Mouse (Mus musculus) limb, embryonic 12.5 days (tissue): ENCODE measurements around the gene Sp6. TPM values are rescaled to one million over a fixed set of nuclear protein-coding genes. Genes with fewer than 3 reads are reported as not detected.
A peak's percentile ranks its signal among the peaks of the same experiment; 100 is the strongest.

Source experiments
- ATAC-seq: fragments of 200-750 bp; cut with Nextera tagmentation; 2 replicates; pipeline ENCODE4 v1.8.0; 2017; ENCODE audit warnings: low read depth, moderate TSS enrichment; ENCODE audit not compliant: insufficient number of reproducible peaks, insufficient read depth, low FRiP score, low TSS enrichment
- H3K27ac ChIP-seq: fragments of 300-500 bp; sonication (generic); 2 replicates; pipeline ENCODE4 v1.5.1; 2016; ENCODE audit warnings: mild to moderate bottlenecking, moderate library complexity
- H3K27me3 ChIP-seq: fragments of 300-500 bp; sonication (generic); 2 replicates; pipeline ENCODE4 v1.6.1; 2016; ENCODE audit warnings: mild to moderate bottlenecking, moderate library complexity
- H3K36me3 ChIP-seq: fragments of 300-500 bp; sonication (generic); 2 replicates; pipeline ENCODE4 v1.6.1; 2016; ENCODE audit warnings: mild to moderate bottlenecking, moderate library complexity
- H3K4me1 ChIP-seq: fragments of 300-500 bp; sonication (generic); replicated peaks from 2 replicates; pipeline ENCODE4 v1.6.1; 2016
- H3K4me2 ChIP-seq: fragments of 300-500 bp; sonication (generic); 2 replicates; pipeline ENCODE4 v1.6.1; 2016; ENCODE audit warnings: mild to moderate bottlenecking, moderate library complexity
- H3K4me3 ChIP-seq: fragments of 300-500 bp; sonication (generic); replicated peaks from 2 replicates; pipeline ENCODE4 v1.5.1; 2016; ENCODE audit warnings: mild to moderate bottlenecking
- H3K9ac ChIP-seq: fragments of 300-500 bp; sonication (generic); replicated peaks from 2 replicates; pipeline ENCODE4 v1.6.1; 2016; ENCODE audit warnings: mild to moderate bottlenecking, moderate library complexity
- H3K9me3 ChIP-seq: fragments of 300-500 bp; sonication (generic); 2 replicates; pipeline ENCODE4 v1.6.1; 2016; ENCODE audit warnings: mild to moderate bottlenecking, moderate library complexity
- WGBS: fragments of 180-500 bp; shearing (Covaris S2); methylation state at CpG from one replicate; pipeline ENCODE4 v1.1.7; 2016; 5-methylcytosine and 5-hydroxymethylcytosine counted together
- polyA plus RNA-seq: library from polyadenylated mRNA; unstranded; fragments of >200 nt; fragmentation: Nextera tagmentation; extraction: Ambion mirVana; gene quantifications from 2 replicates; pipeline ENCODE4 v1.2.1, GENCODE M21; 2016

The Sp6 gene
- polyA plus RNA-seq, 1 experiment from 2014 or later: 6.5 TPM

DNA sequence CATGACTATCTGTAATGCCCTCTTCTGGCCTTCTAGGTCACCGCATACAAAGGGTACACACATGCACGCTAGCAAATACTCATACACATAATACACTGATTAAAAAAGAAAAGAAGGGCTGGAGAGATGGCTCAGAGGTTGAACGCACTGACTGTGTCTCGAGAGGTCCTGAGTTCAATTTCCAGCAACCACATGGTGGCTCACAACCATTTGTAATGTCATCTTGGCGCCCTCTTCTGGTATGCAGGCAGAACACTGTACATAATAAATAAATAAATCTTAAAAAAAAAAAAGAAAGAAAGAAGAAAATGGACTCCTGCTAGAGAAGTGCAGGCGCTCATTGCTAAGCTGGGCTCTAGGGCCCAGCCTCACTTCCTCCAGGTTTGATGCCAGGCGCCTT, 32.7 kb downstream of the Sp6 start:
- Histone ChIP-seq H3K9ac (no peak overlapping the region), H3K27ac (no peak overlapping the region), H3K4me3 (no peak overlapping the region), H3K36me3 (peaks cover 50% of the 10 kb centered on the region), H3K4me2 (no peak overlapping the region), H3K4me1 (peaks cover 18% of the 10 kb centered on the region), H3K27me3 (no peaks in the 10 kb centered on the region), H3K9me3 (no peaks in the 10 kb centered on the region)
- 81% methylated on average over 7 of the region's 7 CpGs for WGBS
- no peak for ATAC-seq

- Histone ChIP-seq H3K27me3 (no peaks in the 10 kb centered on the region), H3K9ac (no peak overlapping the region), H3K27ac (no peak overlapping the region), H3K9me3 (no peaks in the 10 kb centered on the region), H3K4me2 (no peak overlapping the region), H3K4me3 (no peak overlapping the region), H3K36me3 (peaks cover 58% of the 10 kb centered on the region), H3K4me1 (peaks cover 20% of the 10 kb centered on the region)
- no peak for ATAC-seq
- 82% methylated on average over 8 of the region's 8 CpGs for WGBS
These were observed 35.0 kb downstream of the Sp6 start for GRCm38 (mm10) chr11:97048090-97048650.

GRCm38 (mm10) chr11:97049492-97050085, 36.4 kb downstream of the Sp6 start:
- WGBS: 70% methylated on average over 6 of the region's 6 CpGs
- H3K4me2 ChIP-seq: no peak overlapping the region

GRCm38 (mm10) chr11:97050216-97050943, 37.2 kb downstream of the Sp6 start, which contains the start of gene Osbpl7:
TSS of gene Osbpl7 (plus strand) at chr11:97050628.
- H3K36me3 ChIP-seq: peaks cover 54% of the 10 kb centered on the region
- H3K27ac ChIP-seq: 0 out of 2 replicates have a peak within 1 kb of the TSS, but pooled peaks have one; percentile 42
- peak within 1 kb of the TSS; percentile 86 for H3K9ac ChIP-seq
- no peaks in the 10 kb centered on the region for H3K9me3 ChIP-seq
- WGBS: 7% methylated on average over 18 of the region's 18 CpGs
- H3K27me3 ChIP-seq: no peaks in the 10 kb centered on the region
- peak within 1 kb of the TSS; percentile 70 for H3K4me3 ChIP-seq
- ATAC-seq: peak; percentile 53; the same call in 1 of the 2 replicates
- peaks cover 20% of the 10 kb centered on the region for H3K4me1 ChIP-seq
- H3K4me2 ChIP-seq: peak within 1 kb of the TSS; percentile 94

More at GRCm38 (mm10) chr11:97049492-97050085, 36.4 kb downstream of the Sp6 start:
- no peak overlapping the region for H3K4me3 ChIP-seq
- no peaks in the 10 kb centered on the region for H3K27me3 ChIP-seq
- ATAC-seq: no peak
- peaks cover 20% of the 10 kb centered on the region for H3K4me1 ChIP-seq
- no peaks in the 10 kb centered on the region for H3K9me3 ChIP-seq
- H3K27ac ChIP-seq: no peak overlapping the region
- no peak overlapping the region for H3K9ac ChIP-seq
- peaks cover 54% of the 10 kb centered on the region for H3K36me3 ChIP-seq

DNA sequence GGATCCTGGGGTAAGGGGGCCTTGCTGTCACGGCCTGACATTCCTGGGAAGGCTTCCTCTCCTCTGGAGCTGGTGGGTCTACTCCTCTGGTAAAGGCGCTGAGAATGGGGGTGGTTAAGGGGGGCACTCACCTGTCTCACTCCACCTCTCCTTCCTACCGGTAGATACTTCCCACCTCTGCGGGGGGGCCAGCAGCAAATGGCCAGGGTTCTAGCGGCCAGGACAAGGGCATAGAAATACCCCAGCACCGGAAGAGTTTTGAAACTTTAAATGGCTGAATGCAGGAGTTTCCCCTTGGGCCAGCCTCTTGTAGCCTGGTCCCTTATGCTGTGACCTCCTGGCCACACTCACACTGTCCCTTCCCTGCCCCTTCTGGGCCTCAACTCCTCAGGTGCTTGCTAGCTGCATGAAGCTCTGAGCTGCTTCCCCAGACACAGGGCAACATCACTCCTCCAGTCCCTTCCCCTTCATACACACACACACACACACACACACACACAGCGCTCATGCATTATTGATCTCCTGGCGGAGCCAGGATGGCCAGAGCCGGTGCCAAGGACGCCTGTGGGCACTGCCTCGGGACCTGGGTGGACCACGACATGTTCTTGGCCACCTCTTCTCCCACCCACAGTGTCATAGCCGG, 37.9 kb downstream of the Sp6 start:
- peak overlapping the region; percentile 70 for H3K4me3 ChIP-seq
- WGBS: 29% methylated on average over 13 of the region's 13 CpGs
- no peak for ATAC-seq
- 0 out of 2 replicates have a peak overlapping the region, but pooled peaks have one; percentile 42 for H3K27ac ChIP-seq
- H3K36me3 ChIP-seq: peaks cover 54% of the 10 kb centered on the region
- peaks cover 20% of the 10 kb centered on the region for H3K4me1 ChIP-seq
- H3K27me3 ChIP-seq: no peaks in the 10 kb centered on the region
- no peaks in the 10 kb centered on the region for H3K9me3 ChIP-seq
- peak overlapping the region; percentile 94 for H3K4me2 ChIP-seq
- H3K9ac ChIP-seq: peak overlapping the region; percentile 86

GRCm38 (mm10) chr11:97052219-97052646, 39.0 kb downstream of the Sp6 start:
- peak overlapping the region; percentile 86; the same call in 1 of the 2 replicates for H3K9ac ChIP-seq

DNA sequence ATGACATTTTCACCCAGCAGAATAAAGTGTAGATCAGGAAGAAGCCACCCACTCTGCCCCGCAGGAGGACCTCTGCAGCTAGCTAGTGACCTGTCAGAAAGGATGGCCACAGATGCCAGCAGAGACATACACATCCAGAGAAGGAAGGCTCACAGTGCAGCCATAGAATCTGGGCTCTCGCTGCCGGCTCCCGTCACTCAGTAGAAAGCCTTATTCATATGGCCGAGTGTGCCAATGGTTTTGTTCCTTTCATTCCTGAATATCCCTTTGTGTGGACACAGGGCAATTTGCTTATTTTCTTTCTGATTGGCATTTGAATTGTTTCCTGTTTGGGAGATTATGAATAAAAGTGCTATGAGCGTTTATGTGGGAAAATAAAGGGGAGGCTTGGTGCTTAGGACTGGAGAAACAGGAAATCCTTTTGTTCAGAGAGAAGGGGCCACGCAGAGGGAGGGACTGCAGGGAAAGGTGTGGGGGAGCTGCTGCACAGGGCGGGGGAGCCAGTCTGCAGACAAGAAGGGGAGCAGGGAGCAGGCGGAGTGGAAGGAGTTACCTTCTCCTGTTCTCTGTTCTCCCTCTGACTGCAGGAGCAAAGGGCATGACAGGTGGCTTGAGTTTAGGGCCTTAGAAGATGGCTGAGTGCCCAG, 50.2 kb downstream of the Sp6 start:
- Histone ChIP-seq H3K4me1 (no peaks in the 10 kb centered on the region), H3K27me3 (no peaks in the 10 kb centered on the region), H3K4me3 (no peak overlapping the region), H3K9ac (no peak overlapping the region; the same call in 1 of the 2 replicates), H3K4me2 (no peak overlapping the region), H3K9me3 (no peaks in the 10 kb centered on the region), H3K27ac (no peak overlapping the region), H3K36me3 (peaks cover 55% of the 10 kb centered on the region)
- WGBS: 74% methylated on average over 9 of the region's 9 CpGs
- ATAC-seq: no peak

More at GRCm38 (mm10) chr11:97052219-97052646, 39.0 kb downstream of the Sp6 start:
- 23% methylated on average over 11 of the region's 11 CpGs for WGBS
- Histone ChIP-seq H3K27me3 (no peaks in the 10 kb centered on the region), H3K4me1 (peaks cover 20% of the 10 kb centered on the region), H3K4me3 (0 out of 2 replicates have a peak overlapping the region, but pooled peaks have one; percentile 70), H3K4me2 (peak overlapping the region; percentile 94), H3K27ac (no peak overlapping the region), H3K9me3 (no peaks in the 10 kb centered on the region), H3K36me3 (peaks cover 59% of the 10 kb centered on the region)
- ATAC-seq: no peak

DNA sequence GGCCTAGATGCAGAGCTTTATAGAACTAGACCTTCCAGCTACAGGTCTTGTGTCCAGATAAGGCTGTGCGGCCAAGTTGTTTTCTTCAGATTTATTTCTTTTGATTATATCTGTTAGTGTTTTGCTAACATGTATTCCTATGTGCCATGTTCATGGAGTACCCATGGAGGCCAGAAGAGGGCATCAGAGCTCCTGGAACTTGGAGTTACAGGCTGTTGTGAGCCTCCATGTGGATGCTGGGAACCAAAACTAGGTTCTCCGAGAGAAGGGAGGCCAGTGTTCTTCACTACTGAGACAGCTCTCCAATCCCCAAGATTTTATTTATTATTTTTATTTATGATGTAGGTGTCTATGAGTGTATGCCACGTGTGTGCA, 50.7 kb downstream of the Sp6 start:
- H3K9me3 ChIP-seq: no peaks in the 10 kb centered on the region
- H3K9ac ChIP-seq: no peak overlapping the region; the same call in 1 of the 2 replicates
- peaks cover 58% of the 10 kb centered on the region for H3K36me3 ChIP-seq
- 86% methylated on average over 3 of the region's 3 CpGs for WGBS
- no peak overlapping the region for H3K27ac ChIP-seq
- no peak overlapping the region for H3K4me3 ChIP-seq
- no peaks in the 10 kb centered on the region for H3K4me1 ChIP-seq
- no peak overlapping the region for H3K4me2 ChIP-seq
- ATAC-seq: no peak
- no peaks in the 10 kb centered on the region for H3K27me3 ChIP-seq

DNA sequence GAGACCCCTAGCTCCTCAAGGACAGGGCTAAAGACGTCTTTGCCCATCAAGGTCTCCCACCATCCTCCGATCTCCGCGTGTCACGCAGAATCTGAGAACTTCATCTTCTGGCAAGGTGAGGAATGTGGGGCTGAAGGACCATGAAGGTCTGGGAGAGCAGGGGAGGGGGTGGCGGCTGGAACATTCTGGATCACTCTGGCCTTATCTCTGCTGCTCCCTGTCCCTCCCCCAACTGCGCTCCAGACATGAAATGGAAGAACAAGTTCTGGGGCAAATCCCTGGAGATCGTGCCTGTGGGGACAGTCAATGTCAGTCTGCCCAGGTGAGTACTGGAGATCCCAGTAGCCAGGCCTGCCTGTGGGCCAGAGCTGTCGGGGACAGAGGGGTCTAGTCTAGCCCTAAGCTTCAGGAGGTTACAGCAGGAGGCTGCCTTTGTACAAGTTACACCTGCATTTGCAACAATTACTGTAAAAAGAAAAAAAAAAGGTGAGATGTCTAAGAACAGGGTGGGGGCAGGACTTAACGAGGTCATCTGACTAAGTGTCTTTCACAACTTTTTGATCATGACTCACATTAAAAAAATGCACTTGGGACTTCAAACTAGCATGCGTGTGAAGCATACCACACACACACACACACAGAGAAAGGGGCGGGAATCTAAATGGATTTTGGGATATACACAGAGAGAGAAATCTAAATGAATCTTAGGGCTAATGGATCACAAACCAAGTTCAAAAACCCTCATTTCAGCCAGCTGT, 52.5 kb downstream of the Sp6 start:
- Histone ChIP-seq H3K4me2 (no peak overlapping the region), H3K4me1 (no peaks in the 10 kb centered on the region), H3K27ac (no peak overlapping the region), H3K36me3 (peaks cover 43% of the 10 kb centered on the region), H3K9me3 (no peaks in the 10 kb centered on the region), H3K9ac (no peak overlapping the region), H3K27me3 (no peaks in the 10 kb centered on the region), H3K4me3 (no peak overlapping the region)
- ATAC-seq: no peak
- WGBS: 82% methylated on average over 12 of the region's 12 CpGs

DNA sequence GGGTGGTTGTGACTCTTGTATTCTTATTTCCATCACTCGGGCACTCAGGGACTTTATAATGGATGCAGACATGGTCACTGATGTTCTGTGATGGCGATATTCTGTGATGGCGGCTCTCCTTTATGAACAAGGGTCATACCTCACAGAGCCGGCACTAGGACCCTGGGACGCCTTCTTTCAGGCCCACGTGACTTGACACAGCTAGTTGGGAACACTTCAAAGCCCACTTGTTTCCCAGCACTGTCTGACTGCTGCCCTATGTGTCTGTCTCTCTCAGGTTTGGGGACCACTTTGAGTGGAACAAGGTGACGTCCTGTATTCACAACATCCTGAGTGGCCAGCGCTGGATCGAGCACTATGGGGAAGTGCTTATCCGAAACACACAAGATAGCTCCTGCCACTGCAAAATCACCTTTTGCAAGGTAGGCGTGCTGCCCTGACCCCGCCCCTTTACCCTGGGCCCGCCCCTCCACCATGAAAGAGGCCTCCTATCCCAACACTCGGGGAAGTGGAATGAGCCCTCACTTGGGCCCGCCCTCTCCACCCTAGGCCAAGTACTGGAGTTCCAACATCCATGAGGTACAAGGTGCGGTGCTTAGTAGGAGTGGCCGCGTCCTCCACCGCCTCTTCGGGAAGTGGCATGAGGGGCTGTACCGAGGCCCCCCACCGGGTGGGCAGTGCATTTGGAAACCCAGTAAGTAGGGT, 53.6 kb downstream of the Sp6 start:
- Histone ChIP-seq H3K27me3 (no peaks in the 10 kb centered on the region), H3K27ac (no peak overlapping the region), H3K4me2 (no peak overlapping the region), H3K9ac (no peak overlapping the region), H3K9me3 (no peaks in the 10 kb centered on the region), H3K4me3 (no peak overlapping the region), H3K4me1 (no peaks in the 10 kb centered on the region), H3K36me3 (peaks cover 33% of the 10 kb centered on the region)
- WGBS: 42% methylated on average over 22 of the region's 22 CpGs
- ATAC-seq: no peak
